Mouse (Mus musculus) cerebellum, adult 18-20 months (tissue): ENCODE data around the gene Plppr3.

Source experiments
- DNase-seq, 2 experiments: peaks; one replicate each; pipeline ENCODE4 v3.0.0; 2021

Gene Plppr3

DNA sequence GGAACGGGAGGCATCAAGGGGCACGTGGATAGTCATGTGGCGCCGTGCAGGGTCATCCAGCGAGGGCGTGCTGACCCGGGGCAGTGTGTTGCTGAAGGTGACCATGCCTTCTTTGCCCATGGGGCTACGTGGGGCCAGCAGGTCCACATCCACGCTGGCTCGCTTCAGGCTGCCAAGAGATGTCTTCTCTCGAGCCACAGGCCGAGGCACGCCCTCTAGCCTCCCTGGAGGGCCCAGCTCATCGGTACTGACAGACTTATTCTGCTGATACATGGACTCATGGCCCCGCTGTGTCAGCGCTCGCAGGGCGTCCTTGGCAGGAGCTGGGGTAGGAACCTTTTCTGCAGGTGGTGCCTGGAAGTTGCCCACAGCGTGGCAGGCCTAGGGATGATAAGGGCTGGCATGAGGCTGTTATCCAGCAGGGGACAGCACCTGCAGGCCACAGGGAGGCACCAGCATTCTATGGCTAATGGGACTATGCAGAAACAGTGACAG is 8.6 kb downstream of the Plppr3 start:
- peak; percentile 48 to 55 for DNase-seq

DNA sequence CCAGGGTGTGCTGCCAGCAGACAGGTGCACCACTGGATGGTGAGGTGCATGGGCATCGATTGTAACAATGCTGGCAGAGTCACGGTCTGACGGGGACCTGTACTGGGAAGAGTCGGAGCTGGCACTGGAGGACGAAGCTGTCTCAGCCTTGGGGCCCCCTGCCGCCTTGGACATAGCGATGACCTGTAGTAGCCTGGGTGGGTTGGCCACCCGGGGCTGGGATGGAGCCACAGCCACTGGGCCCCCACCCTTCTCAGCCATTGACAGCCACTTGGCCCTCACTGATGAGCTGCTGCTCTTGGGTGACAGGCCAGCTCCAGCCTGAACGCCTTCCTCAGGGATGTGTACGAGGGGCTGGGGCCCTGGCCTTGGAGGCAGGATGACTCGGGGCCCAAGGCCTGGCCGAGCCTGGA is 9.2 kb downstream of the Plppr3 start:
- DNase-seq, result no peak

DNA sequence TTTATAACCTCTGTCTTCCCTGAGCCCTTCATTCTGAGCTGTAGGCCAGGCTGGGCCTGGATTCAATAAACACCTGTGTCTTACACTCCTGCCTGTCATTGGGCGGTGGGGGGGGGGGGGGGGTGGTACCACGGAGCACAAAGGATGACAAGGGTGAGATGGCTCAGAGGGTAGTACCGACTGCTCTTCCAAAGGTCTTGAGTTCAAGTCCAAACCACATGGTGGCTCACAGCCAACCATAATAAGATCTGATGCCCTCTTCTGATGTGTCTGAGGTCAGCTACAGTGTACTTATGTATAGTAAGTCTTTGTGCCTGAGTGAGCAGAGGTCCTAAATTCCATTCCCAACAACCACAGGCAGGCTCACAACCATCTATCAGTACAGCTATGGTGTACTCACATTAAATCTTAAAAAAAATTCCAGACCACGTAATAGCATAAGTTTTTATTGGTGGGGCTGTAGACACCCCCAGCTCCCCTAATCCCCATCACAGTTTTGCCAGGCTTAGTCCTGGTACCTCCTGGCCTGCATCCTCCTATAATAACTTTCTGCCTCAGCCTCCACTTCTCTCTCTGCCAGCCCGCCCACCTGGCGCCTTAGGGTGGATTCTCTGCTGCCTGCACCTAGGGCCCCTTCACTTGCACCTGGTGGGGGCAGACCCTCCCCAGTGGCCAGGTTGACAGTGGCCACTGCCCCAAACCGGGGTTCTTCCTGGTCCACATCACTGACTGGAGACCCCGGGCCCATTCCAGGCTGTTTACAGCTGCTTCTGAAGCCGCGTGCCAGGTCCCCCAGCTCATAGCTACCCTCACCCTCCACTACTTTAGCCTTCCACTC is 9.9 kb downstream of the Plppr3 start:
- no peak for DNase-seq

DNA sequence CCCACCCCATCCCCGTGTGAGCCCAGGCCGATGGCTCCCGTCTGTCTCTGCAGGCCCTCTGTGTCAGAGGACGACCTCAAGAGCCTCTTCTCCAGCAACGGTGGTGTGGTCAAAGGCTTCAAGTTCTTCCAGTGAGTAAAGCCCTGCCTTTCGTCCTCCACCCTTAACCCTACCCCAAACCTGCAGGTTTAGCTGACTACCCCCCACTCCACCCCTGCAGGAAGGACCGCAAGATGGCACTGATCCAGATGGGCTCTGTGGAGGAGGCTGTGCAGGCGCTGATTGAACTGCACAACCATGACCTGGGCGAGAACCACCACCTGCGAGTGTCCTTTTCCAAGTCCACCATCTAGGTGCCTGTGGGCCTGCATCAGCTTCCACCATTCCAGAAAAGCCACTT is 11.5 kb downstream of the Plppr3 start:
- DNase-seq, result no peak

DNA sequence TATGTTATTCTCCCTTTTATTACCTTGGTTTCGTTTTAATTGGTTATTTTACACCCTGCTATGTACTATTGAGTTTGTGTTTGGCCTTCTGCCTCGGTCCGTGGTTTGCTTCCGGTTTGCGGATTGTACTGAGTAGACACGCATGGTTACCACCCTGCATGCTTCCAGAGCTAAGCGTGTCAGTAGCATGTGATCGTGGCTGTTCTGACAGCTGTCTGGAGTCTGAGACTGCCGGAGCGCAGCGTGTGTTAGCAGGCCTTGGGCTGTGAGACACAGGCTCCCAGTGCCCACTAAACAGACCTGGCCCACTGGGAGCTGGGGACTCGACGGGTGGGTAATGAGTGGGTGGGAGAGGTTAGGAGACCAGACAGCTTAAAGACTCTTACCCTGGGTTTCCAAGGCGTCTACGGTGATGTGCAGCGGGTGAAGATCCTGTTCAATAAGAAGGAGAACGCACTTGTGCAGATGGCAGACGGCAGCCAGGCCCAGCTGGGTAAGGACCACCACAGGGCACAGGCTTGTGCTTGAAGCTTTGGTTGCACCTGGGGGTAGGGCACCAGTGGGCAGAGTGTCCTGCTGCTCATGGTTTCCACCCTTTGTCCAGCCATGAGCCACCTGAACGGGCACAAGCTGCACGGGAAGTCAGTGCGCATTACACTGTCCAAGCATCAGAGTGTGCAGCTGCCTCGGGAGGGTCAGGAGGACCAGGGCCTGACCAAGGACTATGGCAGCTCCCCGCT is 12.2 kb downstream of the Plppr3 start:
- no peak for DNase-seq

DNA sequence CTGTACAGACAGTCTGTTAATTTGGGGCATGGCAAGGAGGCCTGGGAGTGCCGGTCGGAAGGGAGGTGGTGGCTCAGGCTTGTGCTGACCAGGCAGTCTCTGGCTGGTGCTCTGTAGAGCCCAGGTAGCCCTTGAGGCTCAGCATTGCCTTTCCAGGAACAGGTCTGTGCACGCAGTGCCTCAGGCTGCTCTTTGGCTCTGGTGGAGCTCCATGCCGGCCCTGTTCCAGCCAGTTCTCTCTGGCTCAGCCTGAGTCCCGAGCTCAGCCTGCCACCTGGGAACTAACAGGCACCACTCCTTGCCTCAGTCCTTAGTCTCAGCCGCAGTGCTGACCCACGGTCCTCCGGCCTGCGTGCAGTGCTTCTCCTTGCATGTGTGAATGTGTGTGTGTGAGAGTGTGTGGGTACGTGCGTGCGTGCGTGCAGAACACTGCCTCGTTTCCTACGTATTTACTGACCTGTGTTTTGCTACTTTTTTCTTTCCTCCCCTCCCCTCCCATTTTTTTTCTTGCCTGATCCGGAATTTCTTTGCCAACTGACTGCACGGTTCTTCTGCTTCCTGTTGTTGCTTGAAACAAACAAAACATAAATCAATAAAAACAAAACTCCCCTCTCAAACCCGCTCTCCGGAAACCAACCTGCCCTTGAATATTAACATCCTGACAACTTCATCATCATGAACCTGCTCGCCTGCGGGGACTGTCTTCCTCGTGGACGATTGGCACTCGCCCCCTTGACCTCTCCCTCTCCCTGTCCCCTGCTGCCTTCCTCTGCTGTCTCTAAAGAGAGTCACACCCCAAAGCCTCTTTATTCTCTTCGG is 13.0 kb downstream of the Plppr3 start:
- peak; percentile 77 to 85 for DNase-seq

DNA sequence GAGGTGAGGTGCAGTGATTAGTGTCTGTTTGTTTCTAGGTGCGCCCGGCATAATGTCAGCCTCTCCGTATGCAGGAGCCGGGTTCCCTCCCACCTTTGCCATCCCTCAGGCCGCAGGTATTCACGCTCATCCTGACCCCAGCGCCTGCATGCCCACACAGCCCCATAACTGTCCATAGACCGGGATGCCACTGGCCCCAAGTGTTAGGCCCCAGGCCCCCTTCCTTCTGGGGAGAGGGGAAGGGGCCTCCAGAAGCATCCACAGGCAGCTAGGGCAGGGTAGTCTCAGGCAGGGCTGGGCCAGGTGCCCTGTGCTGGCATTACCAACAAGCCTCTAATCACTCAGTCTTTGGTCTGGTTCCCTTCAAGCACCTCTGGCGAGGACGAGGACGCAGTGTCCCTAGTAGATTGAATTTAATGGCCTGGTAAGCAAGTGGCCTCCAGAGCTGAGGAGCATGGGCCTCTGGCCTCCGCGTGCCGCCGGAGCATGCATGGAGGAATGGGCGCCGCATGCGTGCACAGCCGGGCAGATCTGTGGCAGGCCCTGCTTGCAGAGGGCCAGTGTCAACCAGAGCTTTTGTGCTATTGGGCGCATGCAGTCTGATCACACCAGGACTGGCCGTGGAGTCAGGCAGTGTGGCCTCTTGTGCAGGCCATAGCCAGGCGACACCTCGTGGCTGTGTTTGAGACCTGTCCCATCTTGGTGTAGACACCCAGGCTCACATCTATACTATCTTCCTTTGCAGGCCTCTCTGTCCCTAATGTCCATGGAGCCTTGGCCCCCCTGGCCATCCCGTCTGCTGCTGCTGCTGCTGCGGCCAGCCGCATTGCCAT is 14.1 kb downstream of the Plppr3 start:
- no peak for DNase-seq

DNA sequence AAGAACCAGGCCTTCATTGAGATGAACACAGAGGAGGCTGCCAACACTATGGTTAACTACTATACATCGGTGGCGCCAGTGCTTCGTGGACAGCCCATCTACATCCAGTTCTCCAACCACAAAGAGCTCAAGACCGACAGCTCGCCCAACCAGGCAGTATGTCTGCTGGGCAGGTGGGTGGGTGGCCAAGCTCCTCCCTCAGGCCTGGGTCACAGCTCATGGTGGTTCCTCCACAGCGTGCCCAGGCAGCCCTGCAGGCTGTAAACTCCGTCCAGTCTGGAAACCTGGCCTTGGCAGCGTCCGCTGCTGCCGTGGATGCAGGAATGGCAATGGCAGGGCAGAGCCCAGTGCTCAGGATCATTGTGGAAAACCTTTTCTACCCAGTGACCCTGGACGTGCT is 15.3 kb downstream of the Plppr3 start:
- DNase-seq, result peak in 1 of 2 experiments; percentile 28

DNA sequence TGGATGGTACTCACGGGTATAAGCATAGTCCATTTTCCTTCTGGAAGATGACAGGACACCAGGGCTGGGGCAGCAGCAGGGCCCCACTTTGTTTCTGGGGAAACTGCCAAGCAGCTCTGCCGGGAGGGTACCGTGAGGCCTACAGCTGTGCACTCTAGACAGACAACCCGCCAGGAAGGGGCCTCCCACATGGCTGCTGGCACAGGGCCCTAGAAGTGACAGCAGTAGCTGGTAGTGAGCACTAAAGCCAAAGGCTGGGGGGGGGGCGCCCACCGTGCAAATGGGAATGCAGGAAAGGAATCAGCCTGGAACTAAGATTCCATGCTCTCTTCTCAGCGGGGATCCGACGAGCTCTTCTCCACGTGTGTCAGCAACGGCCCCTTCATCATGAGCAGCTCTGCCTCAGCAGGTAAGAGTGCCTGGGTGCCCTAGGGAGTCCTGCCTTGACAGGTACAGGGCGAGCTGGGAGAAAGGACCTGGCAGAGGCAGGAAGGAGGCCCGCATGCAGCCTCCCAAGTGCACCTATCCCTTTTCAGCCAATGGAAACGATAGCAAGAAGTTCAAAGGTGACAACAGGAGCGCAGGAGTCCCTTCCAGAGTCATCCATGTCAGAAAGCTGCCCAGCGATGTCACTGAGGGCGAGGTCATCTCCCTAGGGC is 15.9 kb downstream of the Plppr3 start:
- peak; percentile 56 to 59 for DNase-seq

DNA sequence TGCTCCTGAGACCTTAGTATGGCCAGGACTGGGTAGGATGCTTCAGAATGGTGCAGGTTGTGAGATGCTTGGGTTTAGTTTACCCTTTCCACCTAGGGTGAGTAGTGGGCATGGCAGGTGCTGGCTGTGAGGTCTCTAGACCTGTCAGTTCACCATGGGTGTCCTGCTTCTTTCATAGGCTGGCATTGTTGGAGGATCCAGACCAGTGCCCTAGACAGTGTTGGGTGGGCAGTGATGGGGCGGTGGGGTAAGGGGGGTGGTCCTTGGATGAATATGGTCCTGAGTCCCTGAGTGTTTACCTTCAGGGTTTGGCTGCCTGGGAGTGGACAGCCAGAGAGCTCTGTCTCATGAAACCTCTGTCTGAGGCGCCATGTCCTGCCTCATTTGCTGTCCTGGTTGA is 16.5 kb downstream of the Plppr3 start:
- no peak for DNase-seq

DNA sequence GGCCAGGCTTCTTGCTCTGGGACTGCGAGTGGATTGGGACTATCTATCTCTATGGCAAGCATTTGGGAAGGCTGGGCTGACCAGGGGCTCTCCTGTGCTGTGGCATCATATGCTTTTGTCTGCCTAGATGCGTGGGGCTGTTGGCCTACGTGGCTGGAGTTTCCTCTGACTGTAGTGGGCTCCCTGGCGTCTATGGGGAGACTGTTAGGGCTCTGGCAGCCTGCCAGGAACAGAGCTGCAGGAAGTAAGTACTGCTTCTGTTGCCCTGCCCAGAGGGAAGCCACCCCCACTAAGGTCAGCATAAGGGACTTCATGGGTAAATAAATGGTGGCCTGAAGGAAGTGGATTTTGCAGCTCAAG is 17.0 kb downstream of the Plppr3 start:
- peak in 1 of 2 experiments; percentile 54 for DNase-seq

DNA sequence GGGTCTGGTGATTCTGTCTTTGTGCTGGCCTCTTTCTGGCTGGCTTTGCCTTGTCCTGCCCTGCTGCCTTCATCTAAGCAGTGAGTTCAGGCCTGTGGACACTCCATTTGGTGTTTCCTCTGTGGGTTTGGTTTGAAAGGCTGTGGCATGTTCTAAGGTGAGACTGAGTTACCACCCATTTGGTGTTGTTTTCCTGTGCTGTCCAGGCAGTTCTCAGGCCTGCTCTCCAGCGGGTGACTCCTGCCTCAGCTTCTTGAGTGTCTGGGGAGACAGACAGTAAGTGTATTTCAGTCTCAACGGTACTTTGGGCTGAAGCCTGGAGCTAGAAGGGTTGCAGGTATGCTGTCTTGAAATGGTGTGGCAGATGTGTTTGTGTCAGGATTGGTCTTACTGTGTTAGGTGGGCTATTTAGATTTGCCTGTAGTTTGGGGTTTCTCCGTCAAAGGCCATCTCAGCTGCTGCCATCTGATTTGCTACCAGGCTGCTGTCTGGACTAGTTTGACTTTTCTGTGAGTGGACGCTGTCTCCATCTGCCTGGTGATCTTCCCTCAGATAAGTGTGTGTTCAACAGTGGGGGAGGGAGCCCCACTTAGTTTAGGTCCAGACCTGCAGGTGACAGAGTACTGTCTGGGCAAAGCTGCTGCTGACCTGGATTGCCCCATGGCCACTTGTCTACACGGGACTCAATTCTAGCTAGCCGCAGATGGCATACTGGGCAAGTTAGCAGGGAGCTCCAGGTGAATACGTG is 17.6 kb downstream of the Plppr3 start:
- DNase-seq, result peak in 1 of 2 experiments; percentile 26

DNA sequence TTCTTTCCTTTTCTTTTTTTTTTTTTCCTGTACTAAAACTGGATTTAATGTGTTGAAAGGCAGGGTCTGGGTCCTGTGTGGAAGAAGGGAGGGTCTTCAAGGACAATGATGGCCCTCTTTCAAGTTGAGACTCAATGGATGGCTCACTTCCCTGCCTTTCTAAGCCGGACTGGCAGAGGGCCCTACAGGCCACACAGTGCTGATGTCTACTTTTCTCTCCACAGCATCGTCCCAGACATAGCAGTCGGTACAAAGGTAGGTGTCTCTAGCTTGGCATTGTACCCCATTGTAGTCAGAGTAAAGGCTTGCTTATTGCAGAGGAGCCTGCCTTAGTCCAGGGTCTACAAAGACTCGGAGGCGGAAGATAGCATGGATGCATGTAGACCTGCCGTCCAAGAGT is 18.2 kb downstream of the Plppr3 start:
- DNase-seq, result no peak

DNA sequence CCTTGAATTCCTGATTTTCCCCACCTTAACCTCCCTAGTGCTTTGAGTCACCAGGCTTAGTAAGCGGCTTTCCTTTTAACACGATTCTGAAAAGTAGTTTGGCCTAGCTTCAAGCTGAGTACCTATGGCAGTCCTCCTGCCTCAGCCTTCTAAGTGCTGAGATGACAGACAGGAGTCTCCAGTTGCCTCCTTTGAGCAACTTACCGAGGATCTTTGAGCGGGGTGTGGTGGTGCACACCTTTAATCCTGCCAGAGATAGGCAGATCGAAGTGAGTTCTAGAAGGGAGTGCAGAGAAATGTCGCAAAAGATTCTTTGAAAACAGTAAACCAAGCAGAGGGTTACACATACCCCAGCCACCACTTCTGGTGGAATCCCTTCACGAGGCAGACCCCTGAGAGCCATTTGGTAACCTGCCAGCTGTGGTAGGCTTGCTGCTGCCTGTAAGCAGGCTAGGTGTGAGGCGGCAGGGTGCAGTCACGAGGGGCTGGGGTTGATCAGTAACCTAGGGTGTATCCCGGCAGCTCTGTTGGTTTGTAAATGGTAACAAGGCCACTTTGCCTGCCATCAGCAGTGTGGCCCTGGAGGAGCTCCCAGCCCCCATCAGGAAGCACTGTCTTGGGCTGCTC is 18.8 kb downstream of the Plppr3 start:
- peak in 1 of 2 experiments; percentile 48 for DNase-seq

DNA sequence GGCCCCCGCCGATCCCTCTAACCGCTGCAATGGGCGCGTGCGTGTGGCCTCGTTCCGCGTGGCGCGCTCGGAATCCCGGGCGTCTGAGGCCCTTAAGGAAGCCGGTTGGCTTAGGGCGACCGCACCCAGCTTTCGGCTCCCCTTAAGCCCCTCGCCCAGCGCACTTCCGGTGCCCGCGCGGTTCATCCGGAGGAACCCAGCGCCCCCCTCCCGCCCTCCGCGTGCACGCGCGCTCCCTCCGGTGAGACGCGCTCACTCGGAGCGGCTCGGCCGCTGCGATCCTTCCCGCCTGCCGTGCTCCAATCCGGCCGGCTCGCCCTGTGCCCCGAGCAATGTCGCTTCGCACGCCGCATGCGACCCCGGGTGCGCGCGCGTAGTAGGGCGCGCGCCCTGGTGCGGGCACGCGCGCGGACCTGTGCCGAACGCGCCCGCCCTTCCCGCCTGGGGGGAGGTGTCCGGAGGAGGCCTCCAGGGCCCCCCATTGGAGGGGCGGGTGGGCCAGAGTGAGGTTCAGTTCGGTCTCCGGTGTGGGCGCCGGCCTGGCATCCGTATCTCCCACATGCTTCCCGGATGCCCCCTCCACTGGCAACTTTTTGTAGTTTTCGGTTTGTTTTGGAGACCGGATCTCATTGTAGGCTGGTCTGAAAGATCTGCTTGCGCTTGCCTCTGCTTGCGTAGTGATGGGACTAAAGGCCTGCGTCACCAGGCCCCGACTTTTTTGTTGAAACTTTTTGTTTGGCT is 19.5 kb downstream of the Plppr3 start:
- DNase-seq, result peak; percentile 51 to 79

DNA sequence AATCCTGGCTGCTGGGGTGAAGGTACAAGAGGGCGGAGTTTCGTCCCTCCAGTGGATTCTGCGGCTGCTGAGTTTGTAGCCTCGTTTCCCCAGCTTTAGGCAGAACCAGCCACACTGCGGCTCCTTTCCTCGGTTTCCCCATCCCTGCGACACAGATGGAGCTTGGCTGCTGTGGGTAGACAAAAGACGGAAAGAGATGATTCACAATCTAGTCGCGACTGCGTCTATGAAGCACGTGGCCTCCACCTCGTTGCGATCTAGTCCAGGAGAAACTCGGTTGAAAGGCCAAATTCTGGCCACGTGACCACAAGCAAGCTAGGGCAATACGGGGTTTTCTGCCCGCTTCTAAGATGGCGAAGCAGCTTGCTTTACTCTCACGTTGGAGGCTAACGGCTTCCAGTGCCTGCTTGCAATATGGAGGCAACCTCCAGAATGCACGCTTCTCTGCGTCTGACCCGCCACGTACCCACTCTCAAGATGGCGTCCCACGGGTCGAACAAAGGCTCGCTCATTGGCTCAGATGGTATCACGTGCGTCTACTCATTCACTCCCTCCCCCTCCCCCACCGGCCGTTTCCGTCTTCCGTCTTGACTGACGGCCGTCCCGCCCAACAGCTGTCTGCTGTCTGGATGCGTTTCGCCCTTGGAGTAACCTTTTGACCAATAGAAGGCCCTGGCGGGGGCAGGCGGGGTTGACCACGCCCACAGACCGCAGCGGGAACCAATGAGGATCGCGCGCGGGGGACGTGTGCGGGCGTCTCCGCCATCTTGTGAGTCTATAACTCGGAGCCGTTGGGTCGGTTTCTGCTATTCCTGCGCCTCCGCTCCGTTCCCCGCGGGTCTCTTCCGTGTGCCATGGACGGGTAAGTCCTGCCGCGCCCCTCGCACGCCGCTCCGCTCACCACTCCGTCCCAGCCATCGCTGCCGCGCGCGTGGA is 20.3 kb downstream of the Plppr3 start, which contains the start of gene Ptbp1:
Gene Ptbp1 (plus strand): TSS at position 568 of the 936 bp plus-strand sequence.
- DNase-seq, result peak; percentile 99

DNA sequence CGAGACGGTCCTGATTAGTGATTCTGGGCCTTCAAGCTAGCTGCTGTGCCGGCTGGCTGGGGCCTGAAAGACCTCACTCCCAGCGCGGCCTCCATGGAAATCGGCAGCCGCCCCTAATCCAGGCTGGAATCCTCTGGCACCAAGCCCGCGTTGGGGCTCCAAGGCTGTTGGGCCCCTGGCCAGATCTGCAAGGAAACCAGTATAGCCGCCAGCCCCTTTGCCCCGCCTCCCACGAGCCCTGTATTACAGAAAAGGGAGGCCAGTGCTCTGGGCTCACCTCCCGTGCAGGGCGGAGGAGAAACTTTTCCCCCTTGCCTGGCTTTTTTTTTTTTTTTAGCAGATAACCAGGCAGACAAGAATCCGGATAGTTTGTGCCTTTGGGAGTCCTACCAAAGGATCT is 21.0 kb downstream of the Plppr3 start:
- peak; percentile 76 to 84 for DNase-seq

DNA sequence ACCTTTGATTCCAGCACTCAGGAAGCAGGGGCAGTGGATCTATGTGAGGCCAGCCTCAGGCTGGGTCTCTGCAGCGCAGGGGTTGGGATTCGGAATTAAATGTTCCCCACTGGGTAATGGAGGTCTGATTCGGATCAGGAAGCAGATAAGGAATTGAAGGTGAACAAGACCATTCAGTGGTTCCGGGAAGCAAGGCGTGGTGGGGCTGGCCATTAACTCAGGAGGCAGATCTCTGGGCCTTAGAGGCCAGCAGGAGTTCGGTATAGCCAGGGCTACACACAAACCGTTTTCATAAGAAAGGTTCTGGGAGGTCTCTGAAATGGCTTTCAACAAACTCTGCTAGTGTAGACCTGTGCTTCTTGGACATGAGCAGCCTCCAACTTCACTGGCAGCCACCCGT is 21.6 kb downstream of the Plppr3 start:
- DNase-seq, result no peak
